Mouse (Mus musculus) limb, embryonic 12.5 days (tissue): ENCODE data around the gene Traf3ip2. TPM values are rescaled to one million over a fixed set of nuclear protein-coding genes. Genes with fewer than 3 reads are reported as not detected.

ENCODE experiments used
- ATAC-seq: fragments of 200-750 bp; cut with Nextera tagmentation; 2 replicates; pipeline ENCODE4 v1.8.0; 2017; ENCODE audit warnings: low read depth, moderate TSS enrichment; ENCODE audit not compliant: insufficient number of reproducible peaks, insufficient read depth, low FRiP score, low TSS enrichment
- H3K27ac ChIP-seq: fragments of 300-500 bp; sonication (generic); 2 replicates; pipeline ENCODE4 v1.5.1; 2016; ENCODE audit warnings: mild to moderate bottlenecking, moderate library complexity
- H3K27me3 ChIP-seq: fragments of 300-500 bp; sonication (generic); 2 replicates; pipeline ENCODE4 v1.6.1; 2016; ENCODE audit warnings: mild to moderate bottlenecking, moderate library complexity
- H3K36me3 ChIP-seq: fragments of 300-500 bp; sonication (generic); 2 replicates; pipeline ENCODE4 v1.6.1; 2016; ENCODE audit warnings: mild to moderate bottlenecking, moderate library complexity
- H3K4me1 ChIP-seq: fragments of 300-500 bp; sonication (generic); replicated peaks from 2 replicates; pipeline ENCODE4 v1.6.1; 2016
- H3K4me2 ChIP-seq: fragments of 300-500 bp; sonication (generic); 2 replicates; pipeline ENCODE4 v1.6.1; 2016; ENCODE audit warnings: mild to moderate bottlenecking, moderate library complexity
- H3K4me3 ChIP-seq: fragments of 300-500 bp; sonication (generic); replicated peaks from 2 replicates; pipeline ENCODE4 v1.5.1; 2016; ENCODE audit warnings: mild to moderate bottlenecking
- H3K9ac ChIP-seq: fragments of 300-500 bp; sonication (generic); replicated peaks from 2 replicates; pipeline ENCODE4 v1.6.1; 2016; ENCODE audit warnings: mild to moderate bottlenecking, moderate library complexity
- H3K9me3 ChIP-seq: fragments of 300-500 bp; sonication (generic); 2 replicates; pipeline ENCODE4 v1.6.1; 2016; ENCODE audit warnings: mild to moderate bottlenecking, moderate library complexity
- WGBS: fragments of 180-500 bp; shearing (Covaris S2); methylation state at CpG from one replicate; pipeline ENCODE4 v1.1.7; 2016; 5-methylcytosine and 5-hydroxymethylcytosine counted together
- polyA plus RNA-seq: library from polyadenylated mRNA; unstranded; fragments of >200 nt; fragmentation: Nextera tagmentation; extraction: Ambion mirVana; gene quantifications from 2 replicates; pipeline ENCODE4 v1.2.1, GENCODE M21; 2016

Traf3ip2 gene
- polyA plus RNA-seq, 1 experiment from 2014 or later = 6.1 TPM

- Histone ChIP-seq H3K9me3 (peaks cover 14% of the 10 kb centered on the region), H3K4me2 (no peak overlapping the region), H3K36me3 (no peaks in the 10 kb centered on the region), H3K9ac (no peak overlapping the region), H3K4me1 (peaks cover 15% of the 10 kb centered on the region), H3K4me3 (no peak overlapping the region), H3K27ac (no peak overlapping the region), H3K27me3 (no peaks in the 10 kb centered on the region)
- 82% methylated on average over 5 of the region's 5 CpGs for WGBS
- no peak for ATAC-seq
Observed at GRCm38 (mm10) chr10:39601068-39601467, 11.7 kb upstream of the Traf3ip2 start.

DNA sequence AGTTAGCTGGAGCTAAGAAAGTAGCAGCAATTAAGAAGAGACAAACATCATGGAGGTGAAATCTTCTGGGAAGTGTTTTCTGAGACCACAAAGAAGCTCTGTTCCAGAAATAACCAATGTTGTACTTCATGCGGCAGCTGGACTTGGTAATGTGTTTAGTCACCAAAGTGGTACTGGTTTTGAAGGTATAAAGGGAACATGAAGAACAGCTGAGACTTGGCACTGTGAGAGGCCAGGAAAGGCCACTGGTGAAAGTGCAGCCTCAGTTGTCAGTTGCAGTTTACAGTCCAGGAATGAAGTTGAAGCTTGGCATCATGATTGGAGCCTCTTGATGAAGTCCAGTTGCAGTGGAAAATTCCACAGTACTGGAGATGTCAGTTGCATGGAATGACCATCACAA is 6.3 kb upstream of the Traf3ip2 start:
- Histone ChIP-seq H3K27me3 (no peaks in the 10 kb centered on the region), H3K36me3 (no peaks in the 10 kb centered on the region), H3K9me3 (peaks cover 20% of the 10 kb centered on the region), H3K9ac (no peak overlapping the region), H3K4me2 (no peak overlapping the region), H3K4me1 (peaks cover 4% of the 10 kb centered on the region; the same call in 1 of the 2 replicates), H3K27ac (no peak overlapping the region), H3K4me3 (no peak overlapping the region)
- 84% methylated on average over 1 of the region's 1 CpGs for WGBS
- no peak for ATAC-seq

- H3K4me3 ChIP-seq = no peak overlapping the region
- H3K9me3 ChIP-seq = peaks cover 4% of the 10 kb centered on the region; the same call in 1 of the 2 replicates
- no peak for ATAC-seq
- H3K9ac ChIP-seq = no peak overlapping the region
- H3K36me3 ChIP-seq = no peaks in the 10 kb centered on the region
- H3K4me1 ChIP-seq = peaks cover 38% of the 10 kb centered on the region
- 0 out of 2 replicates have a peak overlapping the region, but pooled peaks have one; percentile 29 for H3K27ac ChIP-seq
- H3K27me3 ChIP-seq = no peaks in the 10 kb centered on the region
- 36% methylated on average over 3 of the region's 3 CpGs for WGBS
- no peak overlapping the region for H3K4me2 ChIP-seq
Observed at GRCm38 (mm10) chr10:39611234-39611633, 1.5 kb upstream of the Traf3ip2 start.

- H3K36me3 ChIP-seq = no peaks in the 10 kb centered on the region
- no peaks in the 10 kb centered on the region for H3K9me3 ChIP-seq
- no peak overlapping the region for H3K4me3 ChIP-seq
- H3K27ac ChIP-seq = peak overlapping the region; percentile 89
- H3K4me1 ChIP-seq = peaks cover 41% of the 10 kb centered on the region
- WGBS = 63% methylated on average over 2 of the region's 2 CpGs
- no peak for ATAC-seq
- H3K4me2 ChIP-seq = 0 out of 2 replicates have a peak overlapping the region, but pooled peaks have one; percentile 57
- no peaks in the 10 kb centered on the region for H3K27me3 ChIP-seq
- no peak overlapping the region for H3K9ac ChIP-seq
Observed at GRCm38 (mm10) chr10:39612131-39612530, 603 bp upstream of the Traf3ip2 start.

- peak overlapping the region; percentile 57 for H3K4me2 ChIP-seq
- 3% methylated on average over 26 of the region's 26 CpGs for WGBS
- no peaks in the 10 kb centered on the region for H3K27me3 ChIP-seq
- peak; percentile 23; the same call in 1 of the 2 replicates for ATAC-seq
- H3K4me3 ChIP-seq = peak overlapping the region; percentile 34
- peaks cover 41% of the 10 kb centered on the region for H3K4me1 ChIP-seq
- peak overlapping the region; percentile 89 for H3K27ac ChIP-seq
- H3K9me3 ChIP-seq = no peaks in the 10 kb centered on the region
- peak overlapping the region; percentile 35 for H3K9ac ChIP-seq
- no peaks in the 10 kb centered on the region for H3K36me3 ChIP-seq
Observed at GRCm38 (mm10) chr10:39612989-39613831, 476 bp downstream of the Traf3ip2 start.

- no peak for ATAC-seq
- peak overlapping the region; percentile 89 for H3K27ac ChIP-seq
- 28% methylated on average over 2 of the region's 2 CpGs for WGBS
- peak overlapping the region; percentile 35; the same call in 1 of the 2 replicates for H3K9ac ChIP-seq
- 0 out of 2 replicates have a peak overlapping the region, but pooled peaks have one; percentile 34 for H3K4me3 ChIP-seq
- no peaks in the 10 kb centered on the region for H3K36me3 ChIP-seq
- H3K4me1 ChIP-seq = peaks cover 43% of the 10 kb centered on the region
- no peaks in the 10 kb centered on the region for H3K9me3 ChIP-seq
- no peaks in the 10 kb centered on the region for H3K27me3 ChIP-seq
- H3K4me2 ChIP-seq = peak overlapping the region; percentile 57
Observed at GRCm38 (mm10) chr10:39613973-39614372, 1.2 kb downstream of the Traf3ip2 start.

- no peak overlapping the region for H3K9ac ChIP-seq
- no peaks in the 10 kb centered on the region for H3K27me3 ChIP-seq
- H3K9me3 ChIP-seq = no peaks in the 10 kb centered on the region
- no peaks in the 10 kb centered on the region for H3K36me3 ChIP-seq
- H3K27ac ChIP-seq = peak overlapping the region; percentile 84
- 14% methylated on average over 6 of the region's 6 CpGs for WGBS
- no peak for ATAC-seq
- peaks cover 43% of the 10 kb centered on the region for H3K4me1 ChIP-seq
- H3K4me2 ChIP-seq = peak overlapping the region; percentile 2
- H3K4me3 ChIP-seq = no peak overlapping the region
Observed at GRCm38 (mm10) chr10:39614676-39615075, 1.9 kb downstream of the Traf3ip2 start.

DNA sequence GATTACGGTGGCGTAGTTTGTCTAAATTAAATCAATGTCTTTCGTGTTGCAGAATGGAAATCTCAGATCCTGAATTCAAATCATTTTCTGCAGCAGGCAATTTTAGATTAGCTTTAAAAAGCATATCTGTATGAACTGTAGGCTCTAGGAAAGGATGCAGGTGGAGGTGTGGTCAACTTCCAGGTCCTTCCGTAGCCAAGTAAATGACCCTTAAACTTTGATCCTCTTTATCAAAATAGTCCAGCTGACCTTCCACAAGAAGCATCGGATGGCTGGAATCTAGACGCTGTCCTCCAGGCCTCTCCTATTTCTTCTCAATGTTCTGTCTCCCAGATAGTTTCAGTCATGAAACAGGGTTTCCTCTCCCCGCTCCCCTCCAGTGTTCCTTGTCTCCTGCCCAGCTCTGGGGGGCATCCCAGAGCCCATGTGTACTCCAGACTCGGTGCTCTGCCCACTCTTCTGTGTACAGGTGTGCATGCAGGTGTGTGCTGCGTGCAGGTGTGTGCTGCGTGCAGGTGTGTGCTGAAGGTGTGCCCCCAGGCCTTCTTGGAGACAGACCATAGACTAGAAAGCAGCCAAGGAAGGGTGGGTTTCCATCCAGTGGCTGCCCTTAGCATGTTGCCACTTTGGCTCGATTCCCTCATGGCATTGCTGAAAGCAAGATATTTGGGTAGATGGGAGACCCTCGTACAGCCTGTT is 2.9 kb downstream of the Traf3ip2 start:
- H3K4me1 ChIP-seq = peaks cover 43% of the 10 kb centered on the region
- ATAC-seq = no peak
- H3K27me3 ChIP-seq = no peaks in the 10 kb centered on the region
- no peaks in the 10 kb centered on the region for H3K9me3 ChIP-seq
- no peak overlapping the region for H3K4me2 ChIP-seq
- WGBS = 86% methylated on average over 12 of the region's 12 CpGs
- no peak overlapping the region for H3K4me3 ChIP-seq
- H3K27ac ChIP-seq = peak overlapping the region; percentile 84; the same call in 1 of the 2 replicates
- peaks cover 1% of the 10 kb centered on the region; the same call in 1 of the 2 replicates for H3K36me3 ChIP-seq
- H3K9ac ChIP-seq = no peak overlapping the region

DNA sequence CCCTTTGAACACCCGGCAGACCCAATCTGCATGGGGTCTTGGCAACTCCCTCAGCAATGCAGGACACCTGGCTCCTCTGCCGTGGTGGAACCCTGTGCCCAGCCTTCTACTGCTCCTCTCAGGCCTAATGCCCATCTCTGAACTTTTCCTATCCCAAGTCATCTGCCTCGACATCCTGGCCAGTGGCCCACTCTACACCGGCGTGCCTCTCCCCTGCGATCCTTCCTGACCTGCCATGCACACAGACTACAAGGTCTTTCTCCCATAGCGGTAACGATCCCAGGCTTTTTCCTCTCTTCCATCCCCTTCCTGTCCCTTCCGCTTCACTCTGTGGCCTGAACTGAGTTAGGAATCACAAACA is 3.5 kb downstream of the Traf3ip2 start:
- H3K36me3 ChIP-seq = peaks cover 4% of the 10 kb centered on the region; the same call in 1 of the 2 replicates
- no peaks in the 10 kb centered on the region for H3K27me3 ChIP-seq
- H3K9me3 ChIP-seq = no peaks in the 10 kb centered on the region
- H3K9ac ChIP-seq = no peak overlapping the region
- H3K4me1 ChIP-seq = peaks cover 41% of the 10 kb centered on the region
- H3K4me2 ChIP-seq = no peak overlapping the region
- whole genome bisulfite sequencing = 62% methylated on average over 9 of the region's 9 CpGs
- ATAC-seq = no peak
- no peak overlapping the region for H3K4me3 ChIP-seq
- no peak overlapping the region for H3K27ac ChIP-seq

GRCm38 (mm10) chr10:39616626-39617025 is 3.9 kb downstream of the Traf3ip2 start:
- no peaks in the 10 kb centered on the region for H3K27me3 ChIP-seq
- H3K27ac ChIP-seq = no peak overlapping the region
- no peak overlapping the region for H3K9ac ChIP-seq
- H3K36me3 ChIP-seq = peaks cover 6% of the 10 kb centered on the region
- 71% methylated on average over 8 of the region's 8 CpGs for WGBS
- no peaks in the 10 kb centered on the region for H3K9me3 ChIP-seq
- ATAC-seq = no peak
- no peak overlapping the region for H3K4me3 ChIP-seq
- H3K4me1 ChIP-seq = peaks cover 37% of the 10 kb centered on the region
- no peak overlapping the region for H3K4me2 ChIP-seq

GRCm38 (mm10) chr10:39618431-39618830 is 5.7 kb downstream of the Traf3ip2 start:
- WGBS = 67% methylated on average over 10 of the region's 10 CpGs

More at GRCm38 (mm10) chr10:39618431-39618830, 5.7 kb downstream of the Traf3ip2 start:
- peaks cover 29% of the 10 kb centered on the region for H3K4me1 ChIP-seq
- H3K27ac ChIP-seq = no peak overlapping the region
- H3K4me2 ChIP-seq = no peak overlapping the region
- no peaks in the 10 kb centered on the region for H3K27me3 ChIP-seq
- no peaks in the 10 kb centered on the region for H3K9me3 ChIP-seq
- H3K9ac ChIP-seq = no peak overlapping the region
- H3K4me3 ChIP-seq = no peak overlapping the region
- H3K36me3 ChIP-seq = peaks cover 13% of the 10 kb centered on the region
- ATAC-seq = no peak
